Mouse (Mus musculus): Measurements from ENCODE around the gene Snupn. TPM values are rescaled to one million over a fixed set of nuclear protein-coding genes. Genes with fewer than 3 reads are reported as not detected.

The Snupn gene
- polyA plus RNA-seq, 1 experiment: 15.2 TPM

GRCm38 (mm10) chr9:56975199-56975598, 24.5 kb downstream of the Snupn start:
- TF ChIP-seq CTCF (IDR thresholded peaks at IDR 0.05; ENCODE audit: borderline replicate concordance, extremely low read depth, insufficient read depth, insufficient read length) (no peak), POLR2A (IDR thresholded peaks at IDR 0.05; ENCODE audit: borderline replicate concordance, extremely low read depth, insufficient read depth, insufficient read length, poor library complexity, severe bottlenecking) (no peak)
- no peak for DNase-seq (ENCODE audit: low read depth)

DNA sequence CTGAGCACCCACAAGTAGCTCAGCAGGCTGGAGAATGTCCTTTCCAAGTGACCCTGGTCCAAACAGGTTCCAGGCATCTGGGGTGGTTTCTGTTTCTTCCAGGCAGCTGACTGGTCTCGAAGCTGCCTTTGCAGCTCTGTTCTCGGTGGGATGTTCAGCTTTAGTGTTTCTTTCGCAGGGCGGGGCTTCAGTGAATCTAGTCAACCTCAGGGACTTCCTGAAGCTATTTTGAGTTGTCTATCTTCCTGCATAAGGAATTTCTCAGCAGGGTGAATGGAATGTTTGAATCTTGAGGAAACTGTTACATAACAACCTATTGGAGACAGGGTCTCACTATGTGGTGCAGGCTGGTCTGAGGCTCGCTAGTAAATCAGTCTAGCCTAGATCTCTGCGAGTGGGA, 29.5 kb downstream of the Snupn start:
- DNase-seq (ENCODE audit: low read depth): no peak
- TF ChIP-seq POLR2A (IDR thresholded peaks at IDR 0.05; ENCODE audit: borderline replicate concordance, extremely low read depth, insufficient read depth, insufficient read length, poor library complexity, severe bottlenecking): no peak

DNA sequence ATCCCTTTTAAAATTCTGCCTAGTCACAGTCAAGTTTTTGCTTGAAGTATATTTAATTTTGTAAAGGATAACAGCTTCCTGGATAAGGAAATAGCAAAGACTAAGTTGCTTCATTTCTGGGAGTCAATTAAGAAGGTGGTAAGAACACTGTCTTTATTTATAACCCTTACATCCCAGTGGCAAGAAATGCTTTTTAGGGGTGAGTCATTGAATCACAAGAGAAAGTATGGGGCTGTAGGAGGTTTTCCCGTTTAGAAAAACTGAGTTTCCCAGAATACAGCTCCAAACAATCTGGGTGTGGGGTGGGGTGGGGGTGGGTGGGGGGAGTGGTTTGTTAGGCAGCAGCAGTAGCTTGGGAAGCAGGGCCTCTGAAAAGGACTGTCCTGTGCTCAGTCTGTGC, 30.8 kb downstream of the Snupn start:
- no peak for TF ChIP-seq CTCF (IDR thresholded peaks at IDR 0.05; ENCODE audit: borderline replicate concordance, extremely low read depth, insufficient read depth, insufficient read length)
- no peak for TF ChIP-seq POLR2A (IDR thresholded peaks at IDR 0.05; ENCODE audit: borderline replicate concordance, extremely low read depth, insufficient read depth, insufficient read length, poor library complexity, severe bottlenecking)
- DNase-seq (ENCODE audit: low read depth): no peak

DNA sequence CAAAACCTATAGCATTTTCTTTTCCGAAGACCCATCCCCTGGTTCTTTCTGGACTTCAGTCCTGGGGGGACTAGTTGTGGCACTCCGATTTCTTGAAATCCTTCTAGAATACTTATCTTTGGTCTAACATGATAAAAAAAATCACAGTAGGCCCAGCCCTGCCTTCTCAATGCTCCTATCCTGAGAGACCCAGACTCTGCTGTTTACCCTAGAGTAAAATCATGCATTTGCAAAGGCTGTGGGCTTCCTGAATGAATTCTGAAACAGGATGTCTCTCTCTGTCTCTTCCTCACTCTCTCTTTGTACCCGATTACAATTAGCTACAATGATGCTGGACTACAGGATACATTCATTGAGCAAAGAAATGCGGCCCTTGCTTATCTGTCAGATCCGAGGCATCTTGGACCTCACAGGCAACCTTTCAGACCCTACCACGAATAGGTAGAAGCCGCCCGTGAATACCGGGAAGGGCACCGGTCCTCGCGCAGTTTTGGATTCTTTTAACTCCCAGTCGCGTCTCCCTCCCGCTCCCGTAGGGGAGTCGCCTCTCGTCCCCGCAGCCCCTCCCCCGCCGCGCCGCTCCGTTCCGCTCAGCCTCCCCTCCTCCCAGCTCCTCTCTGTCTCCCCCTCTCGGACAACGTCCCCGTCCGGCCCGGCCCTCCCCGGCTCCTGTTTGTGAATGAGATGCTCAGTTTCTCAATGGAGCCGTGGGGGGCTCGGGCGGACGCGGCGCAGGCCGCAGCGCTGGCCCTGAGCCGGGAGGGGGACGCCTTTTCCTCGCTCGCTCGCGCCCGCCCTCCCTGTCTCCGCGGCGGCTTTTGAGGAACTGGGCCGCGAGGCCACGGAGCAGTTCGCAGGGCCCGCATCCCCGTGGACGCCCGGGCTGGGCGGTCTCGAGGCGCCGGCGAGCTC, 43.9 kb downstream of the Snupn start, which contains the start of gene Ptpn9:
Ptpn9 (plus strand) TSS at position 638 of the 912 bp plus-strand sequence.
- DNase-seq (ENCODE audit: low read depth): peak; percentile 96
- TF ChIP-seq POLR2A (IDR thresholded peaks at IDR 0.05; ENCODE audit: borderline replicate concordance, extremely low read depth, insufficient read depth, insufficient read length, poor library complexity, severe bottlenecking) (peak; percentile 81), CTCF (IDR thresholded peaks at IDR 0.05; ENCODE audit: borderline replicate concordance, extremely low read depth, insufficient read depth, insufficient read length) (peak; percentile 51; the same call in 1 of the 2 replicates)

GRCm38 (mm10) chr9:56995198-56996027, 44.7 kb downstream of the Snupn start:
- TF ChIP-seq POLR2A (IDR thresholded peaks at IDR 0.05; ENCODE audit: borderline replicate concordance, extremely low read depth, insufficient read depth, insufficient read length, poor library complexity, severe bottlenecking) (peak; percentile 26; the same call in 1 of the 2 replicates), CTCF (IDR thresholded peaks at IDR 0.05; ENCODE audit: borderline replicate concordance, extremely low read depth, insufficient read depth, insufficient read length) (no peak)
- DNase-seq (ENCODE audit: low read depth): peak; percentile 71

- TF ChIP-seq POLR2A (IDR thresholded peaks at IDR 0.05; ENCODE audit: borderline replicate concordance, extremely low read depth, insufficient read depth, insufficient read length, poor library complexity, severe bottlenecking) (no peak), CTCF (IDR thresholded peaks at IDR 0.05; ENCODE audit: borderline replicate concordance, extremely low read depth, insufficient read depth, insufficient read length) (no peak)
Measured at GRCm38 (mm10) chr9:56996028-56996346, 45.3 kb downstream of the Snupn start.

DNA sequence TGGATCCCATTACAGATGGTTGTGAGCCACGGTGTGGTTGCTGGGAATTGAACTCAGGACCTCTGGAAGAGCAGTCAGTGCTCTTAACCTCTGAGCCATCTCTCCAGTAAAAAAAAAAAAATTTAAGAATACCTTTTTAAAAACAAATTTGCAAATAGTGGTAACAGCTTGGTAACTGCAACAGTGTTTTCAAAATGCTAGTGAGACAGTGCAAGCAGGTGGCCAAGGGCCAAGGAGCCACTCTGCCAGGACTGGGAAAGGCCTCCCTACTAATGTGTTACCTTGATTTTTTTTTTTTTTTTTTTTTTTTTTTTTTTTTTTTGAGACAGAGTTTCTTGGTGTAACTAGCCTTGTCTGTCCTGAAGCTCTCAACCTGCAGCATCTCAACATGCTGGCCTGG, 46.5 kb downstream of the Snupn start:
- DNase-seq (ENCODE audit: low read depth): peak; percentile 16

More at GRCm38 (mm10) chr9:56996028-56996346, 45.3 kb downstream of the Snupn start:
- peak; percentile 64 for DNase-seq (ENCODE audit: low read depth)

- TF ChIP-seq CTCF (IDR thresholded peaks at IDR 0.05; ENCODE audit: borderline replicate concordance, extremely low read depth, insufficient read depth, insufficient read length) (no peak), POLR2A (IDR thresholded peaks at IDR 0.05; ENCODE audit: borderline replicate concordance, extremely low read depth, insufficient read depth, insufficient read length, poor library complexity, severe bottlenecking) (no peak)
- peak; percentile 2 for DNase-seq (ENCODE audit: low read depth)
Measured at GRCm38 (mm10) chr9:57003011-57003410, 52.3 kb downstream of the Snupn start.

DNA sequence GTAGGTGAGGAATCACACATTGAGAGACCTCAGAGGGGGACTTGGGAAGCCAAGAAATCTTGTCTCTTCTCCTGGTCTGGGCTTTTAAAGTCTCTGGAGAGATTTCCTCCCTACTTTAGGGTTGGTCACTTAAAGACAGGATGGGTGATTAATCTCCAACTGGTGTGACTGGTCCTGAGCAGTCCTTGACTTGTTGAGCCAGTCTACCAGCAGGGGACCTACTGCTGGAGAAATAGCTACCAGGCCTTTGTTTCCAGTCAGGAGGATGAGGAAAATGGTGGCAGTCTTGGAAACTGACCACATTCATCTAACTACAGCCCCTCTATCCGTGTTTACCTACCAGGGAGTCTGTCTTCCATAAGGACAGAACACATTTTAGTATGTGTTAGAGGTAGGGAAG, 61.7 kb downstream of the Snupn start:
- DNase-seq (ENCODE audit: low read depth): no peak
- TF ChIP-seq CTCF (IDR thresholded peaks at IDR 0.05; ENCODE audit: borderline replicate concordance, extremely low read depth, insufficient read depth, insufficient read length): no peak
- no peak for TF ChIP-seq POLR2A (IDR thresholded peaks at IDR 0.05; ENCODE audit: borderline replicate concordance, extremely low read depth, insufficient read depth, insufficient read length, poor library complexity, severe bottlenecking)

GRCm38 (mm10) chr9:57012895-57013294, 62.2 kb downstream of the Snupn start:
- no peak for DNase-seq (ENCODE audit: low read depth)
- TF ChIP-seq CTCF (IDR thresholded peaks at IDR 0.05; ENCODE audit: borderline replicate concordance, extremely low read depth, insufficient read depth, insufficient read length) (no peak), POLR2A (IDR thresholded peaks at IDR 0.05; ENCODE audit: borderline replicate concordance, extremely low read depth, insufficient read depth, insufficient read length, poor library complexity, severe bottlenecking) (no peak)

GRCm38 (mm10) chr9:57013756-57014155, 63.1 kb downstream of the Snupn start:
- DNase-seq (ENCODE audit: low read depth): no peak
- TF ChIP-seq CTCF (IDR thresholded peaks at IDR 0.05; ENCODE audit: borderline replicate concordance, extremely low read depth, insufficient read depth, insufficient read length): no peak
- no peak for TF ChIP-seq POLR2A (IDR thresholded peaks at IDR 0.05; ENCODE audit: borderline replicate concordance, extremely low read depth, insufficient read depth, insufficient read length, poor library complexity, severe bottlenecking)

Measured in brain, embryonic 14.5 days (tissue).